In genomic region chr17:48647431-48647830, GRCm38 (mm10) we compare ENCODE assay signal across 9 mouse cellular contexts.
A peak's percentile ranks its signal among the peaks of the same experiment; 100 is the strongest.
DNase-seq lines count a peak whose midpoint lies in the region; ATAC-seq and TF ChIP-seq lines count a peak whose summit lies in the region.
"Had no signal": no experiment of that assay in that cellular context is flagged by ENCODE, and none has a peak within 500 bp of the region (broad histone marks: within the 10 kb centered on the region; RNA-seq: fewer than 3 reads in every experiment).

No protein-coding gene starts in this region.

- H3K9me3 ChIP-seq in heart, postnatal 0 days (replicated peaks; ENCODE audit: control insufficient read depth, low read length), result no peaks in the 10 kb centered on the region
- H3K9me3 ChIP-seq in intestine, postnatal 0 days (ENCODE audit: control insufficient read depth), result no peaks in the 10 kb centered on the region

- H3K4me1 ChIP-seq in heart, postnatal 0 days (ENCODE audit: control insufficient read depth, insufficient read depth), result no peaks in the 10 kb centered on the region
- H3K4me1 ChIP-seq in intestine, postnatal 0 days (replicated peaks; ENCODE audit: control insufficient read depth, insufficient read depth, low read length), result no peaks in the 10 kb centered on the region
- no peaks in the 10 kb centered on the region for H3K4me1 ChIP-seq in small intestine, adult 2 months (ENCODE audit: control insufficient read depth, insufficient read depth, insufficient read length, low read length)

- H3K36me3 ChIP-seq in heart, postnatal 0 days (replicated peaks; ENCODE audit: control insufficient read depth, insufficient read depth, low read length), result no peaks in the 10 kb centered on the region
- no peaks in the 10 kb centered on the region for H3K36me3 ChIP-seq in intestine, postnatal 0 days (ENCODE audit: control insufficient read depth, insufficient read depth)
- no peaks in the 10 kb centered on the region for H3K36me3 ChIP-seq in small intestine, adult 2 months (ENCODE audit: control insufficient read depth, insufficient read depth, low read length)

- WGBS in heart, postnatal 0 days, result 43% methylated on average over 14 of the region's 14 CpGs
- WGBS in intestine, postnatal 0 days, result 42% methylated on average over 14 of the region's 14 CpGs
- 38% methylated on average over 14 of the region's 14 CpGs for whole genome bisulfite sequencing in small intestine, adult 2 months

- no peak overlapping the region for H3K27ac ChIP-seq in heart, postnatal 0 days (ENCODE audit: low read depth)
- no peak overlapping the region for H3K27ac ChIP-seq in intestine, postnatal 0 days (ENCODE audit: low read depth, low read length)
- H3K27ac ChIP-seq in small intestine, adult 2 months (ENCODE audit: insufficient read depth, low read depth, low read length), result no peak overlapping the region

- no peak for DNase-seq in heart, postnatal 0 days (ENCODE audit: low spot score)
- no peak for DNase-seq in heart, adult 11 months
- DNase-seq in embryo, embryonic 9.5 days (ENCODE audit: extremely low spot score), result peak; percentile 26
- no peak for DNase-seq in left cerebral cortex, adult 8-10 months (ENCODE audit: low spot score in 2 of 2)
- no peak for DNase-seq in left cerebral cortex, postnatal 10 days (ENCODE audit: extremely low spot score in 1 of 2, low spot score in 2 of 2)
- DNase-seq in lung, postnatal 10 days, result no peak

- no peak for ATAC-seq in heart, postnatal 0 days (ENCODE audit: insufficient read depth, low read depth)
- ATAC-seq in intestine, postnatal 0 days, result no peak

- intact Hi-C loops in left cerebral cortex, postnatal 10 days (cut with DNase I), result no loop called here

- TF ChIP-seq EP300 in heart, postnatal 0 days (IDR thresholded peaks at IDR 0.05; ENCODE audit: low read depth), result no peak

- peak overlapping the region; percentile 30 for H3K4me3 ChIP-seq in heart, postnatal 0 days (ENCODE audit: low read depth, low read length)
- H3K4me3 ChIP-seq in intestine, postnatal 0 days (ENCODE audit: low read depth, low read length), result no peak overlapping the region
- peak overlapping the region; percentile 25; the same call in 1 of the 2 replicates for H3K4me3 ChIP-seq in small intestine, adult 2 months (ENCODE audit: low read depth, low read length)

- H3K4me2 ChIP-seq in heart, postnatal 0 days (ENCODE audit: low read depth, low read length), result peak overlapping the region; percentile 51
- H3K4me2 ChIP-seq in intestine, postnatal 0 days (replicated peaks; ENCODE audit: low read depth), result peak overlapping the region; percentile 52

- H3K9ac ChIP-seq in heart, postnatal 0 days (replicated peaks; ENCODE audit: low read depth, low read length), result no peak overlapping the region
- no peak overlapping the region for H3K9ac ChIP-seq in intestine, postnatal 0 days (ENCODE audit: low read depth, low read length)

- H3K27me3 ChIP-seq in heart, postnatal 0 days (ENCODE audit: control insufficient read depth, insufficient read depth, low read length), result peaks cover 3% of the 10 kb centered on the region; the same call in 1 of the 2 replicates
- no peaks in the 10 kb centered on the region for H3K27me3 ChIP-seq in intestine, postnatal 0 days (replicated peaks; ENCODE audit: control insufficient read depth, insufficient read depth, low read length)
- H3K27me3 ChIP-seq in small intestine, adult 2 months (ENCODE audit: control insufficient read depth, insufficient read depth, low read length), result no peaks in the 10 kb centered on the region; the same call in 1 of the 2 replicates
- H3K27me3 ChIP-seq: CH12.LX had no signal

- TF ChIP-seq CTCF in heart, postnatal 0 days (IDR thresholded peaks at IDR 0.05; ENCODE audit: low read depth), result no peak
- no peak for TF ChIP-seq CTCF in intestine, postnatal 0 days (IDR thresholded peaks at IDR 0.05; ENCODE audit: low read depth)
- TF ChIP-seq CTCF in small intestine, adult 2 months (IDR thresholded peaks at IDR 0.05; ENCODE audit: extremely low read depth, insufficient read length, insufficient replicate concordance, low read depth, low read length), result no peak

- no peak for TF ChIP-seq POLR2A in small intestine, adult 2 months (IDR thresholded peaks at IDR 0.05; ENCODE audit: low read depth, low read length)
